Mouse (Mus musculus) heart, embryonic 15.5 days (tissue): ENCODE measurements around the gene Cuta. TPM values are rescaled to one million over a fixed set of nuclear protein-coding genes. Genes with fewer than 3 reads are reported as not detected.
"Not testable (repeated sequence)": the region's sequence is repeated elsewhere in the genome, so short reads cannot be mapped to it uniquely, and the experiment has no call there.

ENCODE experiments used
- ATAC-seq: fragments of 200-750 bp; cut with Nextera tagmentation; replicated peaks from 2 replicates; pipeline ENCODE4 v1.8.0; 2017; ENCODE audit warnings: low read depth, moderate TSS enrichment; ENCODE audit not compliant: insufficient number of reproducible peaks, insufficient read depth, low FRiP score
- H3K27ac ChIP-seq: fragments of 300-500 bp; sonication (generic); 2 replicates; pipeline ENCODE4 v1.5.1; 2015; ENCODE audit warnings: mild to moderate bottlenecking, inconsistent platforms
- H3K27me3 ChIP-seq: fragments of 300-500 bp; sonication (generic); 2 replicates; pipeline ENCODE4 v1.6.1; 2015; ENCODE audit warnings: inconsistent platforms
- H3K36me3 ChIP-seq: fragments of 300-500 bp; sonication (generic); 2 replicates; pipeline ENCODE4 v1.6.1; 2015; ENCODE audit warnings: mild to moderate bottlenecking, inconsistent platforms
- H3K4me1 ChIP-seq: fragments of 300-500 bp; sonication (generic); replicated peaks from 2 replicates; pipeline ENCODE4 v1.6.1; 2015; ENCODE audit warnings: inconsistent platforms
- H3K4me2 ChIP-seq: fragments of 300-500 bp; sonication (generic); 2 replicates; pipeline ENCODE4 v1.6.1; 2015; ENCODE audit warnings: inconsistent platforms, mild to moderate bottlenecking, moderate library complexity
- H3K4me3 ChIP-seq: fragments of 300-500 bp; sonication (generic); 2 replicates; pipeline ENCODE4 v1.5.1; 2015; ENCODE audit warnings: mild to moderate bottlenecking, inconsistent platforms
- H3K9ac ChIP-seq: fragments of 300-500 bp; sonication (generic); 2 replicates; pipeline ENCODE4 v1.6.1; 2015; ENCODE audit warnings: mild to moderate bottlenecking, inconsistent platforms
- H3K9me3 ChIP-seq: fragments of 300-500 bp; sonication (generic); replicated peaks from 2 replicates; pipeline ENCODE4 v1.6.1; 2016; ENCODE audit warnings: inconsistent platforms
- WGBS: fragments of 180-500 bp; shearing (Covaris S2); methylation state at CpG from one replicate; pipeline ENCODE4 v1.1.7; 2015; ENCODE audit warnings: mixed read lengths; 5-methylcytosine and 5-hydroxymethylcytosine counted together
- polyA plus RNA-seq: library from polyadenylated mRNA; unstranded; fragments of >200 nt; fragmentation: Nextera tagmentation; extraction: Ambion mirVana; gene quantifications from 2 replicates; pipeline ENCODE4 v1.2.1, GENCODE M21; 2015

Gene Cuta
- 144 and 160 TPM in 2 replicates for polyA plus RNA-seq

- Histone ChIP-seq H3K4me3 (peak within 1 kb of the TSS; percentile 64), H3K27me3 (no peaks in the 10 kb centered on the region), H3K4me2 (peak within 1 kb of the TSS; percentile 89), H3K36me3 (peaks cover 30% of the 10 kb centered on the region), H3K4me1 (peaks cover 38% of the 10 kb centered on the region), H3K27ac (peak within 1 kb of the TSS; percentile 97), H3K9ac (peak within 1 kb of the TSS; percentile 82), H3K9me3 (no peaks in the 10 kb centered on the region)
- ATAC-seq = peak; percentile 95
- WGBS = 0% methylated on average over 68 of the region's 70 CpGs
Observed at GRCm38 (mm10) chr17:26939178-26939972, at the start of gene Cuta. TSS of gene Cuta (minus strand) at chr17:26939569.

- 77% methylated on average over 10 of the region's 10 CpGs for WGBS
- Histone ChIP-seq H3K4me2 (no peak overlapping the region), H3K9ac (no peak overlapping the region), H3K27ac (no peak overlapping the region), H3K9me3 (no peaks in the 10 kb centered on the region), H3K27me3 (no peaks in the 10 kb centered on the region), H3K36me3 (no peaks in the 10 kb centered on the region), H3K4me3 (no peak overlapping the region), H3K4me1 (no peaks in the 10 kb centered on the region; the same call in none of the 2 replicates)
- ATAC-seq = no peak
Observed at GRCm38 (mm10) chr17:26985503-26986179, 46.3 kb upstream of the Cuta start.

- Histone ChIP-seq H3K9me3 (no peaks in the 10 kb centered on the region), H3K36me3 (peaks cover 8% of the 10 kb centered on the region), H3K9ac (no peak overlapping the region), H3K27me3 (no peaks in the 10 kb centered on the region), H3K4me3 (no peak overlapping the region), H3K4me2 (no peak overlapping the region), H3K4me1 (no peaks in the 10 kb centered on the region; the same call in 1 of the 2 replicates), H3K27ac (no peak overlapping the region)
- WGBS = 76% methylated on average over 4 of the region's 4 CpGs
- ATAC-seq = no peak
Observed at GRCm38 (mm10) chr17:26983382-26983781, 44.0 kb upstream of the Cuta start.

- no peak overlapping the region for H3K9ac ChIP-seq
- 57% methylated on average over 2 of the region's 2 CpGs for WGBS
- no peak for ATAC-seq
- no peak overlapping the region for H3K4me2 ChIP-seq
- H3K4me1 ChIP-seq = peaks cover 2% of the 10 kb centered on the region
- H3K27me3 ChIP-seq = no peaks in the 10 kb centered on the region
- 0 out of 2 replicates have a peak overlapping the region, but pooled peaks have one; percentile 16 for H3K27ac ChIP-seq
- H3K9me3 ChIP-seq = no peaks in the 10 kb centered on the region
- no peak overlapping the region for H3K4me3 ChIP-seq
- peaks cover 22% of the 10 kb centered on the region for H3K36me3 ChIP-seq
Observed at GRCm38 (mm10) chr17:26981050-26981449, 41.7 kb upstream of the Cuta start.

GRCm38 (mm10) chr17:26979426-26979825 is 40.1 kb upstream of the Cuta start:
- no peak overlapping the region for H3K4me2 ChIP-seq
- 67% methylated on average over 2 of the region's 2 CpGs for WGBS
- no peak overlapping the region for H3K4me3 ChIP-seq
- H3K9ac ChIP-seq = no peak overlapping the region
- H3K4me1 ChIP-seq = peaks cover 10% of the 10 kb centered on the region
- no peaks in the 10 kb centered on the region for H3K9me3 ChIP-seq
- peaks cover 31% of the 10 kb centered on the region for H3K36me3 ChIP-seq
- no peak for ATAC-seq
- no peak overlapping the region for H3K27ac ChIP-seq
- H3K27me3 ChIP-seq = no peaks in the 10 kb centered on the region

- peaks cover 31% of the 10 kb centered on the region for H3K36me3 ChIP-seq
- H3K4me1 ChIP-seq = peaks cover 22% of the 10 kb centered on the region
- whole genome bisulfite sequencing = 89% methylated on average over 6 of the region's 6 CpGs
- H3K4me2 ChIP-seq, ATAC-seq, H3K9ac ChIP-seq, H3K27ac ChIP-seq, H3K4me3 ChIP-seq, H3K9me3 ChIP-seq, H3K27me3 ChIP-seq: not testable (repeated sequence)
Observed at GRCm38 (mm10) chr17:26977354-26977753, 38.0 kb upstream of the Cuta start.

GRCm38 (mm10) chr17:26975415-26975814 is 36.0 kb upstream of the Cuta start:
- Histone ChIP-seq H3K27me3 (no peaks in the 10 kb centered on the region), H3K27ac (no peak overlapping the region), H3K9ac (no peak overlapping the region), H3K4me3 (no peak overlapping the region), H3K4me2 (no peak overlapping the region), H3K9me3 (no peaks in the 10 kb centered on the region), H3K4me1 (peaks cover 38% of the 10 kb centered on the region), H3K36me3 (peaks cover 31% of the 10 kb centered on the region)
- no peak for ATAC-seq

- H3K36me3 ChIP-seq = peaks cover 31% of the 10 kb centered on the region
- H3K4me3 ChIP-seq = peak overlapping the region; percentile 90; the same call in 1 of the 2 replicates
- peak overlapping the region; percentile 88; the same call in 1 of the 2 replicates for H3K9ac ChIP-seq
- ATAC-seq = no peak
- peak overlapping the region; percentile 90; the same call in 1 of the 2 replicates for H3K4me2 ChIP-seq
- peaks cover 38% of the 10 kb centered on the region for H3K4me1 ChIP-seq
- H3K27ac ChIP-seq = no peak overlapping the region
- no peaks in the 10 kb centered on the region for H3K27me3 ChIP-seq
- no peaks in the 10 kb centered on the region for H3K9me3 ChIP-seq
- whole genome bisulfite sequencing = 90% methylated on average over 15 of the region's 15 CpGs
Observed at GRCm38 (mm10) chr17:26974547-26974946, 35.2 kb upstream of the Cuta start.

GRCm38 (mm10) chr17:26972703-26973574 is 33.6 kb upstream of the Cuta start, which contains the start of gene Zbtb9:
TSS of gene Zbtb9 (plus strand) at chr17:26973167.
- under 1% methylated on average over 75 of the region's 75 CpGs for WGBS

GRCm38 (mm10) chr17:26972107-26972506 is 32.7 kb upstream of the Cuta start:
- ATAC-seq = no peak

More at GRCm38 (mm10) chr17:26972703-26973574, 33.6 kb upstream of the Cuta start, which contains the start of gene Zbtb9:
- peaks cover 38% of the 10 kb centered on the region for H3K4me1 ChIP-seq
- peak within 1 kb of the TSS; percentile 86 for H3K27ac ChIP-seq
- H3K36me3 ChIP-seq = peaks cover 18% of the 10 kb centered on the region
- peak within 1 kb of the TSS; percentile 88 for H3K9ac ChIP-seq
- H3K27me3 ChIP-seq = no peaks in the 10 kb centered on the region
- no peaks in the 10 kb centered on the region for H3K9me3 ChIP-seq
- H3K4me2 ChIP-seq = peak within 1 kb of the TSS; percentile 90
- ATAC-seq = peak; percentile 98
- peak within 1 kb of the TSS; percentile 90 for H3K4me3 ChIP-seq

More at GRCm38 (mm10) chr17:26972107-26972506, 32.7 kb upstream of the Cuta start:
- no peaks in the 10 kb centered on the region for H3K9me3 ChIP-seq
- H3K4me2 ChIP-seq = peak overlapping the region; percentile 90
- peak overlapping the region; percentile 90 for H3K4me3 ChIP-seq
- H3K4me1 ChIP-seq = peaks cover 38% of the 10 kb centered on the region
- peaks cover 15% of the 10 kb centered on the region for H3K36me3 ChIP-seq
- H3K9ac ChIP-seq = peak overlapping the region; percentile 88
- H3K27ac ChIP-seq = peak overlapping the region; percentile 86
- H3K27me3 ChIP-seq = no peaks in the 10 kb centered on the region
- 5% methylated on average over 3 of the region's 3 CpGs for WGBS
